Mouse (Mus musculus): ENCODE data around the gene Gpc3.

Gene Gpc3

GRCm38 (mm10) chrX:52558526-52558925 lies 55.2 kb downstream of the Gpc3 start:
- no peak for DNase-seq (ENCODE audit: extremely low spot score, low spot score)

GRCm38 (mm10) chrX:52557489-52557888 lies 56.3 kb downstream of the Gpc3 start:
- DNase-seq (ENCODE audit: extremely low spot score, low spot score): no peak

- DNase-seq (ENCODE audit: extremely low spot score, low spot score): no peak
Measured at GRCm38 (mm10) chrX:52551296-52551695, 62.5 kb downstream of the Gpc3 start.

- no peak for DNase-seq (ENCODE audit: extremely low spot score, low spot score)
Measured at GRCm38 (mm10) chrX:52544623-52545022, 69.1 kb downstream of the Gpc3 start.

- DNase-seq (ENCODE audit: extremely low spot score, low spot score): no peak
Measured at GRCm38 (mm10) chrX:52537282-52537681, 76.5 kb downstream of the Gpc3 start.

GRCm38 (mm10) chrX:52533766-52534165 lies 80.0 kb downstream of the Gpc3 start:
- DNase-seq (ENCODE audit: extremely low spot score, low spot score): no peak

- DNase-seq (ENCODE audit: extremely low spot score, low spot score): no peak
Measured at GRCm38 (mm10) chrX:52533098-52533497, 80.7 kb downstream of the Gpc3 start.

GRCm38 (mm10) chrX:52532124-52532523 lies 81.6 kb downstream of the Gpc3 start:
- DNase-seq (ENCODE audit: extremely low spot score, low spot score): no peak

- DNase-seq (ENCODE audit: extremely low spot score, low spot score): no peak
Measured at GRCm38 (mm10) chrX:52526086-52526485, 87.7 kb downstream of the Gpc3 start.

- no peak for DNase-seq (ENCODE audit: extremely low spot score, low spot score)
Measured at GRCm38 (mm10) chrX:52525132-52525531, 88.6 kb downstream of the Gpc3 start.

GRCm38 (mm10) chrX:52514553-52514952 lies 99.2 kb downstream of the Gpc3 start:
- no peak for DNase-seq (ENCODE audit: extremely low spot score, low spot score)

GRCm38 (mm10) chrX:52511151-52511550 lies 102.6 kb downstream of the Gpc3 start:
- no peak for DNase-seq (ENCODE audit: extremely low spot score, low spot score)

GRCm38 (mm10) chrX:52503857-52504256 lies 109.9 kb downstream of the Gpc3 start:
- DNase-seq (ENCODE audit: extremely low spot score, low spot score): no peak

- DNase-seq (ENCODE audit: extremely low spot score, low spot score): no peak
Measured at GRCm38 (mm10) chrX:52489461-52489860, 124.3 kb downstream of the Gpc3 start.

- DNase-seq (ENCODE audit: extremely low spot score, low spot score): no peak
Measured at GRCm38 (mm10) chrX:52455074-52455588, 158.6 kb downstream of the Gpc3 start.

GRCm38 (mm10) chrX:52453445-52454182 lies 160.1 kb downstream of the Gpc3 start:
- peak; percentile 69 for DNase-seq (ENCODE audit: extremely low spot score, low spot score)

- DNase-seq (ENCODE audit: extremely low spot score, low spot score): no peak
Measured at GRCm38 (mm10) chrX:52449177-52449576, 164.6 kb downstream of the Gpc3 start.

- DNase-seq (ENCODE audit: extremely low spot score, low spot score): no peak
Measured at GRCm38 (mm10) chrX:52448496-52448895, 165.3 kb downstream of the Gpc3 start.

GRCm38 (mm10) chrX:52446530-52446929 lies 167.2 kb downstream of the Gpc3 start:
- DNase-seq (ENCODE audit: extremely low spot score, low spot score): no peak

- DNase-seq (ENCODE audit: extremely low spot score, low spot score): no peak
Measured at GRCm38 (mm10) chrX:52444977-52445376, 168.8 kb downstream of the Gpc3 start.

- DNase-seq (ENCODE audit: extremely low spot score, low spot score): no peak
Measured at GRCm38 (mm10) chrX:52441798-52442197, 172.0 kb downstream of the Gpc3 start.

GRCm38 (mm10) chrX:52439421-52439820 lies 174.3 kb downstream of the Gpc3 start:
- DNase-seq (ENCODE audit: extremely low spot score, low spot score): no peak

GRCm38 (mm10) chrX:52425605-52426004 lies 188.1 kb downstream of the Gpc3 start:
- no peak for DNase-seq (ENCODE audit: extremely low spot score, low spot score)

Data from neural tube, embryonic 10.5 days (tissue).